Mouse (Mus musculus): Measurements from ENCODE around the gene Col6a4. TPM values are rescaled to one million over a fixed set of nuclear protein-coding genes. Genes with fewer than 3 reads are reported as not detected.

The Col6a4 gene
- total and polyA plus RNA-seq, 3 experiments: 0.08 to 0.74 (median 0.47) TPM

- TF ChIP-seq KAT2A (IDR thresholded peaks at IDR 0.05; ENCODE audit: insufficient replicate concordance, low read length) (no peak), MAZ (IDR thresholded peaks at IDR 0.05; ENCODE audit: low read depth, low read length) (no peak), BHLHE40 (IDR thresholded peaks at IDR 0.05; ENCODE audit: low read depth, low read length) (no peak), EP300 (IDR thresholded peaks at IDR 0.05; ENCODE audit: low read length) (no peak), POLR2A (IDR thresholded peaks at IDR 0.05; ENCODE audit: low read depth, low read length) (no peak), MAFK (IDR thresholded peaks at IDR 0.05; ENCODE audit: insufficient replicate concordance, low read length) (no peak), MEF2A (IDR thresholded peaks at IDR 0.05; ENCODE audit: borderline replicate concordance, low read depth, low read length) (no peak), ZNF384 (IDR thresholded peaks at IDR 0.05; ENCODE audit: low read depth, low read length) (no peak), JUN (IDR thresholded peaks at IDR 0.05; ENCODE audit: insufficient read depth, low read depth, low read length) (no peak), HCFC1 (IDR thresholded peaks at IDR 0.05; ENCODE audit: low read depth, low read length) (no peak), ZC3H11A (IDR thresholded peaks at IDR 0.05; ENCODE audit: low read depth, low read length) (no peak), NRF1 (IDR thresholded peaks at IDR 0.05; ENCODE audit: low read depth, low read length) (no peak), CHD2 (IDR thresholded peaks at IDR 0.05; ENCODE audit: low read length) (no peak), USF2 (conservative IDR thresholded peaks at IDR 0.05; ENCODE audit: low read depth, low read length) (no peak), E2F4 (IDR thresholded peaks at IDR 0.05; ENCODE audit: insufficient replicate concordance, low read depth, low read length) (no peak), MXI1 (IDR thresholded peaks at IDR 0.05; ENCODE audit: low read depth, low read length) (no peak), PAX5 (IDR thresholded peaks at IDR 0.05; ENCODE audit: low read length) (no peak), CHD1 (IDR thresholded peaks at IDR 0.05; ENCODE audit: low read depth, low read length) (no peak), TCF12 (IDR thresholded peaks at IDR 0.05; ENCODE audit: low read depth, low read length) (no peak)
- dilution Hi-C loops (cut with MboI; ENCODE audit: extremely low pct_ligation_motif_present, extremely low pct_unique_long_range_greater_than_20kb, low sequenced_read_pairs) (no loop called here), in situ Hi-C loops (cut with MboI; ENCODE audit: low pct_ligation_motif_present, low pct_unique_long_range_greater_than_20kb, low sequenced_read_pairs) (no loop called here)
- Histone ChIP-seq H3K79me2 (replicated peaks; ENCODE audit: control insufficient read depth, extremely low read depth, insufficient read depth, poor library complexity, severe bottlenecking) (no peaks in the 10 kb centered on the region), H3K27me3 (replicated peaks) (peaks cover 45% of the 10 kb centered on the region), H3K9me3 (replicated peaks; ENCODE audit: low read length) (peaks cover 4% of the 10 kb centered on the region), H3K4me2 (ENCODE audit: insufficient read depth, low read depth, poor library complexity, severe bottlenecking) (no peak overlapping the region), H3K27ac (ENCODE audit: insufficient read depth, low read depth) (no peak overlapping the region), H3K4me3 (replicated peaks in 1 of 3; ENCODE audit: low read depth in 2 of 3, low read length in 2 of 3, poor library complexity in 1 of 3) (no peak overlapping the region), H3K9ac (ENCODE audit: insufficient read depth, low read depth) (no peak overlapping the region), H3K4me1 (ENCODE audit: control insufficient read depth in 1 of 2, insufficient read depth in 2 of 2) (no peaks in the 10 kb centered on the region), H3K36me3 (replicated peaks in 1 of 2; ENCODE audit: control insufficient read depth in 1 of 2, insufficient read depth in 1 of 2, low read length in 1 of 2) (no peaks in the 10 kb centered on the region)
- DNase-seq (ENCODE audit: extremely low read depth): no peak
These were observed 3.7 kb upstream of the Col6a4 start for GRCm38 (mm10) chr9:106100262-106100661.

GRCm38 (mm10) chr9:106099379-106100021 is 2.9 kb upstream of the Col6a4 start:
- Histone ChIP-seq H3K79me2 (replicated peaks; ENCODE audit: control insufficient read depth, extremely low read depth, insufficient read depth, poor library complexity, severe bottlenecking) (no peaks in the 10 kb centered on the region), H3K9ac (ENCODE audit: insufficient read depth, low read depth) (no peak overlapping the region), H3K4me2 (ENCODE audit: insufficient read depth, low read depth, poor library complexity, severe bottlenecking) (no peak overlapping the region), H3K36me3 (replicated peaks in 1 of 2; ENCODE audit: control insufficient read depth in 1 of 2, insufficient read depth in 1 of 2, low read length in 1 of 2) (no peaks in the 10 kb centered on the region), H3K9me3 (replicated peaks; ENCODE audit: low read length) (peaks cover 2% of the 10 kb centered on the region), H3K27ac (ENCODE audit: insufficient read depth, low read depth) (no peak overlapping the region), H3K4me3 (replicated peaks in 1 of 3; ENCODE audit: low read depth in 2 of 3, low read length in 2 of 3, poor library complexity in 1 of 3) (no peak overlapping the region), H3K27me3 (replicated peaks) (peaks cover 49% of the 10 kb centered on the region), H3K4me1 (ENCODE audit: control insufficient read depth in 1 of 2, insufficient read depth in 2 of 2) (no peaks in the 10 kb centered on the region)
- DNase-seq (ENCODE audit: extremely low read depth): no peak
- TF ChIP-seq ETS1 (conservative IDR thresholded peaks at IDR 0.05; ENCODE audit: low read depth, low read length): no peak
- TF ChIP-seq BHLHE40 (IDR thresholded peaks at IDR 0.05; ENCODE audit: low read depth, low read length): no peak
- no peak for TF ChIP-seq JUN (IDR thresholded peaks at IDR 0.05; ENCODE audit: insufficient read depth, low read depth, low read length)
- TF ChIP-seq JUND (conservative IDR thresholded peaks at IDR 0.05; ENCODE audit: low read depth, low read length): no peak
- TF ChIP-seq SIN3A (IDR thresholded peaks at IDR 0.05; ENCODE audit: low read length): no peak
- no peak for TF ChIP-seq KAT2A (IDR thresholded peaks at IDR 0.05; ENCODE audit: insufficient replicate concordance, low read length)
- no peak for TF ChIP-seq CHD2 (IDR thresholded peaks at IDR 0.05; ENCODE audit: low read length)
- TF ChIP-seq CTCF (conservative IDR thresholded peaks at IDR 0.05 in 1 of 2, IDR thresholded peaks at IDR 0.05 in 1 of 2; ENCODE audit: low read depth in 2 of 2, low read length in 2 of 2): peak in 1 of 2 experiments; percentile 13; a peak in 2 of 4 replicates
- TF ChIP-seq TBP (conservative IDR thresholded peaks at IDR 0.05; ENCODE audit: low read depth, low read length): no peak
- TF ChIP-seq MAX (IDR thresholded peaks at IDR 0.05; ENCODE audit: low read length): no peak
- no peak for TF ChIP-seq GABPA (IDR thresholded peaks at IDR 0.05; ENCODE audit: insufficient replicate concordance, low read depth, low read length)
- TF ChIP-seq ZMIZ1 (IDR thresholded peaks at IDR 0.05; ENCODE audit: low read depth, low read length): no peak
- TF ChIP-seq MAFK (IDR thresholded peaks at IDR 0.05; ENCODE audit: insufficient replicate concordance, low read length): no peak
- TF ChIP-seq MXI1 (IDR thresholded peaks at IDR 0.05; ENCODE audit: low read depth, low read length): no peak
- peak; percentile 2 for TF ChIP-seq RAD21 (IDR thresholded peaks at IDR 0.05; ENCODE audit: low read depth, low read length)
- no peak for TF ChIP-seq RCOR1 (conservative IDR thresholded peaks at IDR 0.05; ENCODE audit: low read depth, low read length)
- no peak for TF ChIP-seq HCFC1 (IDR thresholded peaks at IDR 0.05; ENCODE audit: low read depth, low read length)
- dilution Hi-C loops (cut with MboI; ENCODE audit: extremely low pct_ligation_motif_present, extremely low pct_unique_long_range_greater_than_20kb, low sequenced_read_pairs): no loop called here
- in situ Hi-C loops (cut with MboI; ENCODE audit: low pct_ligation_motif_present, low pct_unique_long_range_greater_than_20kb, low sequenced_read_pairs): no loop called here
